Mouse (Mus musculus): ENCODE measurements around the gene Xylt2. TPM values are rescaled to one million over a fixed set of nuclear protein-coding genes. Genes with fewer than 3 reads are reported as not detected.
A peak's percentile ranks its signal among the peaks of the same experiment; 100 is the strongest.

Gene Xylt2
- polyA plus RNA-seq, 1 experiment from 2014 or later: 25.5 TPM

DNA sequence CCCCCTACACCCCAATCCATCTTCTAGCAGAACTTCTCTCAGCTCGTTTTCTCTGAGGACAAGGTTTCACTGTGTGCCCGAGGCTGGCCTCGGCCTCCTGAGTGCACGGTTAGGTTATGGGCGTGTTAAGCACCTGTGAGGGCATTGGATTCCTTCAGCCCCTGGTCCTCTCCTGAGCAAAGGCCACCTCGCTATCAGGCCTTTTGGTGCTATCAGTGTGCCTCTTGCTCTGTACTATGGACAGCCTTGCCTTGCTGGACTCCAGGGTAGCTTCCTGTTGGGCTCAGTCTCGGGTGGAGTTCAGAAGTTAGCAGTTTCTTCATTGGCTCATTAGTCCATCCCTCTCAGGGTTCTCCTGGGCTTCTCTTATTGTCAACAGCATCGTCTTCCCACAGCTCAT, 44.3 kb downstream of the Xylt2 start:
- Histone ChIP-seq H3K27ac (no peak overlapping the region), H3K4me3 (no peak overlapping the region), H3K36me3 (peaks cover 62% of the 10 kb centered on the region), H3K27me3 (no peaks in the 10 kb centered on the region), H3K9ac (no peak overlapping the region), H3K9me3 (no peaks in the 10 kb centered on the region), H3K4me2 (no peak overlapping the region), H3K4me1 (peaks cover 13% of the 10 kb centered on the region)
- ATAC-seq (ENCODE audit: insufficient number of reproducible peaks, insufficient read depth, low FRiP score, low TSS enrichment, low read depth): no peak
- 85% methylated on average over 8 of the region's 8 CpGs for WGBS

DNA sequence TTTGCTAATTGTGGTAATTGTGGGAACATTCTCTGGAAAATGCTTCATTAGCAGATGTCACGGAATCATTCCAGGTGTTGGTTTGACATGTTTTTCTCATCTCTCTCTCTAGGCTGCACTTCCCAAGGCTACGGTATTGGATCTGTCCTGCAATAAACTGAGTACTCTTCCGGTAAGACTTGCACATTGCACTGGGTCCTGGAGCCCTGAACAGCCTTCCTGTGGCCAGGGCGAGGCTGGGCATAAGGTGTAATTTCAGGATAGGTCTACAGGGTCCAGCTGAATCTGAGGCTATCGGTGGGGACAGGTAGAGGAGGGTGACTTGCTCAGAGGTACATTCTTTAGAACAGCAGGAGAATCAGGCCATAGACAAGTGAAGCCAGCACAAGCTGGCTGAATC, 45.3 kb downstream of the Xylt2 start:
- H3K27ac ChIP-seq: no peak overlapping the region
- no peak overlapping the region for H3K4me3 ChIP-seq
- ATAC-seq (ENCODE audit: insufficient number of reproducible peaks, insufficient read depth, low FRiP score, low TSS enrichment, low read depth): no peak
- H3K9ac ChIP-seq: no peak overlapping the region
- peaks cover 13% of the 10 kb centered on the region for H3K4me1 ChIP-seq
- H3K4me2 ChIP-seq: no peak overlapping the region
- peaks cover 52% of the 10 kb centered on the region for H3K36me3 ChIP-seq
- no peaks in the 10 kb centered on the region for H3K9me3 ChIP-seq
- 93% methylated on average over 5 of the region's 5 CpGs for WGBS
- no peaks in the 10 kb centered on the region for H3K27me3 ChIP-seq

DNA sequence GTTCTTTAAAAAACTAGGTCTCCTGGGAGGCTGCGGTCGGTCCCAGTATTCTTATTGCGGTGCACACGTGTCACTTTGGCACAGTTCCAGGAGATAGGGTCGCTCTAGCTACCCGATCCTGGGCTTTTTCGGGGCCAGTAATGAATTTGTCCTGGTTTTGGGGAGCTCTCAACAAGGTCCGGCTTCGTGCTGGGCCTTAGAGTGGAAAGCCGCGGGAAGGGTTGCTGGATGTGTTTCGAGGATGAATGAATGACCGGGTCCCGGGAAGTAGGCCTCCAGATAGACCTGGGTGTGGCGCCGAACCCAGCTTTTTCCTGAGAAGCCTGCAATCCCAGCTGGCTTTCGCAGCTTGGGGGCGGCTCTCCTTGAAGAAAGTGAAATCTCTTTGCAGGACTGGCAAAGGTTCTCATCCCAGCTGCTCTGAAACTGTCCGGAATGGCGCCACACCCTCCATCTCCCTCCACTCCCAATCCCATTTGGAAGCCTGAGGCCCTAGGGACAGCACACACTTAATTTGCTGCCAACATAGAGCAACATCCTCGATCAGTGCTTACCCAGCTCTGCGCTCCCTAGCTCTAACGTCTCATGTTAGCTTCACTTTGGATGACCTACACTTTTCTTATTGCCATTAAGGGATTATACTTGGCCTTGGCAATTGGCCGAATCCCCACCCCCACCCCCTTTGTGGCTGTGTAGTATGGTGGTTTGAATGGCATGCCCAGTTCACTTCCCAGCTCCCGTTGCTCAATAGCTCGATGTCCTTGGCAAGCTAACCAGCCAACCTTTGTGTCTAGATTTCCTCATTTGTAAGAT, 46.9 kb downstream of the Xylt2 start:
- H3K27me3 ChIP-seq: no peaks in the 10 kb centered on the region
- H3K4me2 ChIP-seq: peak overlapping the region; percentile 90
- H3K27ac ChIP-seq: peak overlapping the region; percentile 78
- ATAC-seq (ENCODE audit: insufficient number of reproducible peaks, insufficient read depth, low FRiP score, low TSS enrichment, low read depth): 0 out of 2 replicates have a peak, but pooled peaks have one; percentile 56
- WGBS: 11% methylated on average over 26 of the region's 26 CpGs
- peaks cover 36% of the 10 kb centered on the region for H3K36me3 ChIP-seq
- peaks cover 13% of the 10 kb centered on the region for H3K4me1 ChIP-seq
- H3K9me3 ChIP-seq: no peaks in the 10 kb centered on the region
- peak overlapping the region; percentile 93 for H3K9ac ChIP-seq
- peak overlapping the region; percentile 97 for H3K4me3 ChIP-seq

DNA sequence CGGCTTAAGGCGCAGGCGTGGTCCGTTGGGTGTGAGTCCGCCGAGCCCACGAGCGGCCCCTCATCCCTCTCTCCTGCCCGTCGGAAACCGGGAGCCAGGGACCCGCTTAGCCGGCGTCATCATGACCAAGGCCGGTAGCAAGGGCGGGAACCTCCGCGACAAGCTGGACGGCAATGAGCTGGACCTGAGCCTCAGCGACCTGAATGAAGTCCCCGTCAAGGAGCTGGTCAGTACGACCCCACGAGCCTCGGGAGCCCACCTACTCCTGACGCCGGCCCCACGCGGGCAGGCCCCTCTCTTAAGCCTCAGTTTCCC, 47.5 kb downstream of the Xylt2 start:
- Histone ChIP-seq H3K27ac (peak overlapping the region; percentile 78), H3K9me3 (no peaks in the 10 kb centered on the region), H3K27me3 (no peaks in the 10 kb centered on the region), H3K4me3 (peak overlapping the region; percentile 97), H3K4me2 (peak overlapping the region; percentile 90), H3K9ac (peak overlapping the region; percentile 93), H3K4me1 (peaks cover 13% of the 10 kb centered on the region), H3K36me3 (peaks cover 31% of the 10 kb centered on the region)
- WGBS: under 1% methylated on average over 28 of the region's 28 CpGs
- peak; percentile 67 for ATAC-seq (ENCODE audit: insufficient number of reproducible peaks, insufficient read depth, low FRiP score, low TSS enrichment, low read depth)

DNA sequence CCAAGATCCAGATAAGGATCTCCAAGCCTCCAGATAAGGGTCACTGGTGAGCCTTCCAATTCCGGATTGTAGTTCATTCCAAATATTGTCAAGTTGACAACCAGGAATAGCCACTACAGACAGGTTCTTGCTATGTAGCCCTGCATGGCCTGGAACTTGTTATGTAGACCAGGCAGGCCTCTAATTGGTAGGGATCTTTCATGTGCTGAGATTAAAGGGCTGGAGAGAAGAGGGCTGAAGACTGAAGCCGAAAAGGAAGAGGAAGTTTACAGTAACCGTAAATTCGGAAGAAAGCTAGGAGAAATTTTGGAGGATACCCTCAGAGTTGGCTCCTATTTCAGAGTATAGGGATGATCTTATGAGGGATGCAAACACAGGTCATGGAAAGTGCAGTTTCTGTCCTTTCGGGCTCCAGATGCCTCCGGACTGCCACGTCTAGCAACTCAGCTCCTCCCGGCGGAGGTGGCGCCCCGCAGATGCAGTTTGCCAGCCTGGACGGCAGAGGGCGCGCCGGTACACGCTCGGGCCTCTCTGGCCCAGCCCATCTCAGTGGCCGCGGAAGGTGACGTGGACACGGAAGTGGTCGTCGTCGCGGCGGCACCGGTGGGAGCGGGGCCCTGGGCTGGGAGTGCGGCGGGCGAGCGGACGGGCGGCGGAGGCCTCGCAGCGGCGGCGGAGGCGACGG, 48.0 kb downstream of the Xylt2 start, which contains the start of gene Lrrc59:
Gene Lrrc59 (plus strand): TSS at position 569 of the 685 bp plus-strand sequence.
- Histone ChIP-seq H3K27me3 (no peaks in the 10 kb centered on the region), H3K9ac (peak within 1 kb of the TSS; percentile 93), H3K4me1 (peaks cover 13% of the 10 kb centered on the region), H3K36me3 (peaks cover 26% of the 10 kb centered on the region), H3K4me2 (peak within 1 kb of the TSS; percentile 90), H3K27ac (peak within 1 kb of the TSS; percentile 78), H3K4me3 (peak within 1 kb of the TSS; percentile 97), H3K9me3 (no peaks in the 10 kb centered on the region)
- 4% methylated on average over 41 of the region's 41 CpGs for WGBS
- ATAC-seq (ENCODE audit: insufficient number of reproducible peaks, insufficient read depth, low FRiP score, low TSS enrichment, low read depth): peak; percentile 92

DNA sequence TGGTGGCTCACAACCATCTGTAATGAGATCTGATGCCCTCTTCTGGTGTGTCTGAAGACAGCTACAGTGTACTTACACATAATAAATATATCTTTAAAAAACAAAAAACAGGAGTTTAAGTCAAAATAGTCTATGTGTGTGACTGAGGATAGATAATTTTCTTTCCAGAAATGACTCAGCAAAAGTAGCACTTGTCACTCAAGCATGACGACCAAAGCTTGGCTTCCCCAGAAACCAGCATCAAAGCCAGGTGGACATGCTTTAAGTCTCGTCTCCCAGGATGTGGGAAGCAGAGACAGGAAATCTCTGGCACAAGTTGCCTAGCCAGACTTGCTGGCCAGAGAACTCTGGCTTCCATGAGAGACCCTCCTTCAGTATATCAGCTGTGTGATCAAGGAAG, 55.2 kb downstream of the Xylt2 start:
- Histone ChIP-seq H3K36me3 (no peaks in the 10 kb centered on the region), H3K27ac (no peak overlapping the region), H3K9me3 (no peaks in the 10 kb centered on the region), H3K4me3 (no peak overlapping the region), H3K4me1 (no peaks in the 10 kb centered on the region), H3K27me3 (no peaks in the 10 kb centered on the region), H3K9ac (no peak overlapping the region), H3K4me2 (no peak overlapping the region)
- 72% methylated on average over 2 of the region's 2 CpGs for WGBS
- ATAC-seq (ENCODE audit: insufficient number of reproducible peaks, insufficient read depth, low FRiP score, low TSS enrichment, low read depth): no peak

DNA sequence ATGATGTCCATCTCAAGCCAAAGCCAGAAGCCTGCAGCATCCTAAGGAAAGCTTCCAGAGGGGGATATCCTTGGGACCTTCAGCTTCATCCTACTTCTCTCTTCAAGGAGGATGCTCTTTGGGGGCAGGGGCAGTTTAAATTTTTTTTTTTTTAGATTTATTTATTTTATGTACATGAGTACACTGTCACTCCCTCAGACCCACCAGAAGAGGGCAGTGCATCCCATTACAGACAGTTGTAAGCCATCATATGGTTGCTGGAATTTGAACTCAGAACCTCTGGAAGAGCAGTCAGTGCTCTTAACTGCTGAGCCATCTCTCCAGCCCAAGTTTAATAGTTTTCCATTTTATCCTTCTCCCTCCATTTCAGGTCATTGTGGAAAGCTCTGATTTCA, 55.9 kb downstream of the Xylt2 start:
- H3K27me3 ChIP-seq: no peaks in the 10 kb centered on the region
- H3K4me1 ChIP-seq: no peaks in the 10 kb centered on the region
- no peaks in the 10 kb centered on the region for H3K36me3 ChIP-seq
- no peak overlapping the region for H3K27ac ChIP-seq
- H3K9ac ChIP-seq: no peak overlapping the region
- H3K4me3 ChIP-seq: no peak overlapping the region
- H3K9me3 ChIP-seq: no peaks in the 10 kb centered on the region
- ATAC-seq (ENCODE audit: insufficient number of reproducible peaks, insufficient read depth, low FRiP score, low TSS enrichment, low read depth): no peak
- no peak overlapping the region for H3K4me2 ChIP-seq

DNA sequence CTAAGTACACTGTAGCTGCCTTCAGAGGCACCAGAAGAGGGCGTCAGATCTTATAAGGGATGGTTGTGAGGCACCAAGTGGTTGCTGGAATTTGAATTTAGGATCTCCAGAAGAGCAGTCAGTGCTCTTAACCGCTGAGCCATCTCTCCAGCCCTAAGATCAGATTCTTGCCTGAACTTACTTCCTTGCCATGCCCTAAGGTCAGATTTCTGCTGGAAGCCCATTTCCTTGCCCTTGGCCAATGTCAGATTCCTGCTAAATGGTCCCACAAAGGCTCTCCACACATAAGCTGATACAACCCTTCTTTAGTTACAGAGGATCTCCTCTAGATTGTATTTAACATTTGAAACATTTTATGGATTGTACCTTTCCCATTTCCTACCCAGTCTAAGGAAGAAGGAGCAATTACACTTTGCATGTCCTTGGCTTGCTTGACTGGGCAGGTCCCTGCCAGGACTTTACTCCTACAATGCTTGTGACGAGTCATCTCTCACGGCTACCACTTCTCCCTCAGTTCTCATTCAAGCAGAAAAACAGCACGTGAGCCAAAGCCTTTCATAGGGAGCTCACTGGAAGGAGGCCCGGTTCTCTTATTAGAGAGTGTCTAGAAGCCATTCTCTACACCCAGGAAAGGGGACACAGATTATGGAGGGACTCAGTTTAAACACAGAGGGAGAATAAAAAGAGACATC, 56.4 kb downstream of the Xylt2 start:
- no peaks in the 10 kb centered on the region for H3K36me3 ChIP-seq
- no peak overlapping the region for H3K4me2 ChIP-seq
- no peak overlapping the region for H3K27ac ChIP-seq
- no peak overlapping the region for H3K4me3 ChIP-seq
- no peaks in the 10 kb centered on the region for H3K27me3 ChIP-seq
- H3K9me3 ChIP-seq: no peaks in the 10 kb centered on the region
- no peaks in the 10 kb centered on the region for H3K4me1 ChIP-seq
- WGBS: 61% methylated on average over 6 of the region's 6 CpGs
- ATAC-seq (ENCODE audit: insufficient number of reproducible peaks, insufficient read depth, low FRiP score, low TSS enrichment, low read depth): no peak
- H3K9ac ChIP-seq: no peak overlapping the region

DNA sequence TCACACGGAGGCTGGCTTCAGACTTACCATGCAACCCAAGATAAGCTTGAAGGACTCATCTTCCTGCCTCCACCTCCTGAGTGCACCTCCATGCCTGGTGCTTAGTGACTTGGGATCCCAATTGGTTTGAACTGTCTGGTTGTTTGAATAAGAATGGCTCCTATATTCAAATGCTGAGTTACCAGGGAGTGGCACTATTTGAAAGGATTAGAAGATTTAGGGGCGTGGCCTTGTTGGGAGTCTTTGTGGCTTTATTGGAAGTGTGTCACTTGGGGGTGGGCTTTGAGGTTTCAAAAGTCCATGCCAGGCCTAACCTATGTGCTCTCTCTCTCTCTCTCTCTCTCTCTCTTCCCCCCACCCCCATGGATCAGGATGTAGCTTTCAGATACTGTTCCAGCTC, 59.7 kb downstream of the Xylt2 start:
- peaks cover 6% of the 10 kb centered on the region; the same call in 1 of the 2 replicates for H3K27me3 ChIP-seq
- H3K27ac ChIP-seq: no peak overlapping the region
- H3K4me3 ChIP-seq: no peak overlapping the region
- no peak for ATAC-seq (ENCODE audit: insufficient number of reproducible peaks, insufficient read depth, low FRiP score, low TSS enrichment, low read depth)
- no peak overlapping the region for H3K4me2 ChIP-seq
- no peaks in the 10 kb centered on the region for H3K36me3 ChIP-seq
- H3K9ac ChIP-seq: no peak overlapping the region
- H3K9me3 ChIP-seq: no peaks in the 10 kb centered on the region
- WGBS: 90% methylated on average over 2 of the region's 2 CpGs
- H3K4me1 ChIP-seq: no peaks in the 10 kb centered on the region

DNA sequence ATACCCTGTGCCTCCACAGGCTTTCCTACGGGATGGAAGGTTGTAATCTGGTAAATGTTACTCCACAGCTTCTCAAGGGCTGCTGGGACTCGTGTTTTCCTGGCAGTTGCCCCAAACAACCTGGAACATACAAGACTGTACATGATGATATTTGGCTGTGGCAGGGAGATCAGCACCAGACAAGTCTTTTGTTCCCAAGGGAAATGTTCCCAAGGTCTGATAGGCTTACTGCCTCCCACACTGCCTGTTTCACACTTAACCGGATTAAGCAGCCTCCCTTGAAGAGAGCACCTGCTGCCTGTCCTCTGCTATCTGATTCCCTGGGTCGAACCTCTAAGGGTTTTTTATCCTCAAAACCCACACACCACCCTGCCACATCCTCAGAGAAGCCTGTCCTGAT, 61.8 kb downstream of the Xylt2 start:
- H3K9me3 ChIP-seq: no peaks in the 10 kb centered on the region
- no peaks in the 10 kb centered on the region for H3K36me3 ChIP-seq
- no peaks in the 10 kb centered on the region for H3K4me1 ChIP-seq
- 0 out of 2 replicates have a peak, but pooled peaks have one; percentile 37 for ATAC-seq (ENCODE audit: insufficient number of reproducible peaks, insufficient read depth, low FRiP score, low TSS enrichment, low read depth)
- H3K27ac ChIP-seq: no peak overlapping the region
- no peak overlapping the region for H3K4me2 ChIP-seq
- 23% methylated on average over 4 of the region's 4 CpGs for WGBS
- H3K27me3 ChIP-seq: peaks cover 6% of the 10 kb centered on the region; the same call in 1 of the 2 replicates
- H3K9ac ChIP-seq: no peak overlapping the region
- H3K4me3 ChIP-seq: no peak overlapping the region

DNA sequence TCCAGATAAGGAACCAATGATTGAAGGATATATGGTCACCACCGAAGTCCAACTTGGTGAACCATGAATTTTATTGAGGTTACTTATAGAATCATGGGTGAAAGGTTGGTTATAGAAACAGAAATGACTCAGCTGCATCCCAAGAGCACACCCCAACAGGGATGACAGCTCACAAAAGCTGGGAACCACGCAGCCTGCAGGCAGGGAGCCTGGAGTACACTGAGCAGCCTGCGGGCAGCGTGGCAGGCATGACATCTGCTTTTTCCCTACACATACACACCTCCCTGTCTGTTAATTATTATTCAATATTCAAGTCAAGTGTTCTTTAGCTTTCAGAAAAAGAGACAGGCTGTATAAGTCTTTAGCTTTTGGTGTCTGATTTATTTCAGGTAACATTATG, 62.7 kb downstream of the Xylt2 start:
- 72% methylated on average over 4 of the region's 4 CpGs for WGBS
- no peak for ATAC-seq (ENCODE audit: insufficient number of reproducible peaks, insufficient read depth, low FRiP score, low TSS enrichment, low read depth)
- no peaks in the 10 kb centered on the region for H3K4me1 ChIP-seq
- H3K9me3 ChIP-seq: no peaks in the 10 kb centered on the region
- H3K36me3 ChIP-seq: no peaks in the 10 kb centered on the region
- H3K4me2 ChIP-seq: no peak overlapping the region
- H3K9ac ChIP-seq: no peak overlapping the region
- H3K4me3 ChIP-seq: no peak overlapping the region
- H3K27ac ChIP-seq: no peak overlapping the region
- H3K27me3 ChIP-seq: peaks cover 6% of the 10 kb centered on the region; the same call in 1 of the 2 replicates
